1 mouse cellular context compared by ENCODE assay signal in the genomic region with DNA sequence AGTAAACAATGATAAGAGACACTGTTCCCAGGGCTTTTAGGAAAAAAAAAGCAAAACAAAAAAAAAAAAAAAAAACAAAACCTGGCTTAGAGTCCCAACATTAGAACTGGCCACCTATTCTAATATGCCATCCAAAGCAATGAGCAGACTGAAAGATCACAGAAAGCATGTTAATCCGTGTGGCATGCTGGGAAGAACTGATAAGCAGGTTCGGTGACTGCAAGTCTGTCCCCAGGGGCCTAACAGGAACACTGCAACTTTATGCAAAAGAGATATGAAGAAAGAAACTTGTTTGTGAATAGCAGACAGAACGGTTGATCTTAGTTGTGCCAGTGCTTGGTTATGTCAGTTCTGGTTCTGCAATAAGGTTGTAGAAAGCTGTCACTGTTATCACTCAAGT.
TF ChIP-seq lines count a peak whose summit lies in the region.

No protein-coding gene starts in this region.

TF ChIP-seq in CH12.LX, 34 proteins besides CTCF, POLR2A, EP300 and RAD21 (continued from another document):
- TF ChIP-seq SMC3 (IDR thresholded peaks at IDR 0.05; ENCODE audit: low read depth, low read length) (no peak), E2F4 (IDR thresholded peaks at IDR 0.05; ENCODE audit: insufficient replicate concordance, low read depth, low read length) (no peak), MXI1 (IDR thresholded peaks at IDR 0.05; ENCODE audit: low read depth, low read length) (0 out of 2 replicates have a peak, but pooled peaks have one; percentile 6)
